Mouse (Mus musculus): ENCODE results near the gene Wdr54. TPM values are rescaled to one million over a fixed set of nuclear protein-coding genes. Genes with fewer than 3 reads are reported as not detected.
"Not testable (repeated sequence)": the region's sequence is repeated elsewhere in the genome, so short reads cannot be mapped to it uniquely, and the experiment has no call there.

Gene Wdr54
- total RNA-seq, 2 experiments from 2014 or later, result 28.0 to 29.4 TPM

DNA sequence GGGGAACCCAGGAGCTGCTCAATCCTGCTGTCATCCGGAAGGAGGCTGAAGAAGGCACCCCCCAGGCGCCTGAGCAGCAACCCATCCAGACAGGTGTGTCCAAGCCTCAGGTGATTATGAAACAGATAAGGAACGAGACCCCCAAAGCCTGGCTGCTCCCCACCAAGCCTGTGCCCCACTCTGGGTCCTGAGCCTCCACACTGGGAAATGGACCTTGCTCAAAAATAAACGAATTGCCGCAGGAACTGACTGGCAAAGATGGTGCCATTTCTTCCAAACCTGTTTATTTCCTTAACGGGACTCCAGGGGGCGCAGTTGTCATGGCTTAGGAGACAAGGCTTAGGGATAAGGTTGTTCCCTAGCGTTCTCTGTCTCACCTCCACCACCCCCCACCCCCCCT, 6.5 kb upstream of the Wdr54 start:
- intact Hi-C loops (cut with DNase I), result loop anchor here (5.0 kb wide), 1 partner anchor 40 kb away; the partner anchor contains the start of gene Wbp1

DNA sequence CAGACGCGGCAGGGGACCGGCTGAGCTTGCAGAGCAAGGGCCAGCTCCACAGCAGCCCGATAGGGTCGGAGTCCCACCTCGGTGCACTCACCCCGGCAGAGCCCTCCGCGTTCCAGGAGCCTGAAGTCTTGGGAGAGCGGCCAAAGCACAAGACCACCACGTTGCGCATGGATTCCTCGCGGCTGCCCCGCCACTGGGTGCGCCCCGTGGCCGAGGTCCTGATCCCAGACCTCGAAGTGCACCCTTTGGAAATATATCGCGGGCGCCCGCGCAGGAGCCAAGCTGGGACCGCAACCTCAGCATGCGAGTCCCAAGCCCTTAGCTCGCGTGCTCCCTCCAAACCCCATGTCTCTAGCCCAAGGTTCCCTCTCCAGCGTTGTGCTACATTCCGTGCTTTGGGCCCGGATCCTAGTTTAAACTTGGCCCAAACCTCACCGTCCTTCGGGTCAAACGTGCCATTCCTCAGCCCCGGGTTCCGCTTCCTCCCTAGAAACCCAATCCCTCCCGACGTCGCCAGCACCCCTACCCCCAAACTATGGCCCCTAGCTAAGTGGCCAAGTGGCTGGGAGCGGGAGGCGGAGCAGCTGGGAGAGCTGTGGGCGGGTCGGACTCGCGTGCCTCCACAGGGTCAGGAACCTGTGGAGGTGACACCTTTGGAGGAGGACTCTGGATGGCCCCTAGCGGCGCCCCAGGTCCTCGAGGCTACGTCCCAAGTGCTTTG, 5.9 kb upstream of the Wdr54 start:
- DNase-seq (ENCODE audit: extremely low spot score in 1 of 2, low spot score in 2 of 2), result peak in 1 of 2 experiments; percentile 49
- intact Hi-C loops (cut with DNase I), result loop anchor here (5.0 kb wide), 1 partner anchor 40 kb away; the partner anchor contains the start of gene Wbp1

More for the DNA sequence above, 6.5 kb upstream of the Wdr54 start:
- DNase-seq (ENCODE audit: extremely low spot score in 1 of 2, low spot score in 2 of 2), result peak in 1 of 2 experiments; percentile 59

DNA sequence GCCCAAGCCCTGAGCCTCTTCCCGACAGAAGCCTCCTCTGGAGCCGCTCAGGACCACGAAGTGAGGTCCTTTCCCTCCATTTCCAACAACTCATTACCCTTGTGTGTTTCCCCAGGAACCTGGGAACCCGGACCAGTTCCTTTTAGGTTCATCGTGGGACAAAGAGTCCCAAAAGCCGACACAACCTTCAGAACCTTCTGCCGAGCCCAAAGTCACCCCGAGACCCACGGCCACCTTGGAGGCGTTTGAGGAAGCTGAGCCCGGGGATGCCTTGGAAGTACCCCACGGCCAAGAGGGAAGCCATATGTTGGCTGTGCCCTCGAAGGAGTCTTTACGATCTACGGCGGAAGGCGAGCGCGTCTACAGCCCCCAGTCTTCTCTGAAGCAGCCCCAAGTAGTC, 5.2 kb upstream of the Wdr54 start:
- no peak for DNase-seq (ENCODE audit: extremely low spot score in 1 of 2, low spot score in 2 of 2)
- intact Hi-C loops (cut with DNase I), result loop anchor here (5.0 kb wide), 1 partner anchor 39 kb away; the partner anchor contains the start of gene Wbp1

GRCm38 (mm10) chr6:83159456-83159855, 3.3 kb upstream of the Wdr54 start:
- intact Hi-C loops (cut with DNase I); DNase-seq (ENCODE audit: extremely low spot score in 1 of 2, low spot score in 2 of 2): not testable (repeated sequence)

- intact Hi-C loops (cut with DNase I), result no loop called here
Observed at GRCm38 (mm10) chr6:83155552-83156238, 502 bp downstream of the Wdr54 start.

GRCm38 (mm10) chr6:83153485-83153884, 2.7 kb downstream of the Wdr54 start:
- no peak for DNase-seq (ENCODE audit: extremely low spot score in 1 of 2, low spot score in 2 of 2)
- intact Hi-C loops (cut with DNase I), result no loop called here

More at GRCm38 (mm10) chr6:83155552-83156238, 502 bp downstream of the Wdr54 start:
- peak in 1 of 2 experiments; percentile 76 for DNase-seq (ENCODE audit: extremely low spot score in 1 of 2, low spot score in 2 of 2)

DNA sequence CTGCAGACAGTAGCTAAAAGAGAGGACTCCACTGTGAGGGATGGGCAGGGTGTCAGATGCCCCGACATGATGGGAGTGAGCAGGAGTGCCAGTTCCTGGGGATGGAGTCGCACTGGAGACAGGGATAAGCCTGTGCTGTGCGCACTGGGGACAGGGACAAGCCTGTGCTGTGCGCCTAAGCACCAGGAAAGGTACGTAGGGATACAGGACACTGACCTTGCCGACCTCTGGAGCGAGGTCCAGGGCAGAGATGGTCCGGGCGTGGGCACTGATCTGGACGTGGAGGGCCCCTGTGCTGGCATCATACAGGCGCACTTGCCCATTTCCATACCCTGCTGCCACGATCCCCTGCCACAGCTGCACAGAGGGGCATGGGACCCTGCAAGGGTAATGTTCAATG, 3.2 kb downstream of the Wdr54 start:
- intact Hi-C loops (cut with DNase I), result no loop called here
- DNase-seq (ENCODE audit: extremely low spot score in 1 of 2, low spot score in 2 of 2), result no peak

GRCm38 (mm10) chr6:83151721-83152120, 4.5 kb downstream of the Wdr54 start:
- intact Hi-C loops (cut with DNase I), result no loop called here
- DNase-seq (ENCODE audit: extremely low spot score in 1 of 2, low spot score in 2 of 2), result no peak

- DNase-seq (ENCODE audit: extremely low spot score in 1 of 2, low spot score in 2 of 2), result no peak
- intact Hi-C loops (cut with DNase I), result no loop called here
Observed at GRCm38 (mm10) chr6:83147280-83147679, 8.9 kb downstream of the Wdr54 start.

- no peak for DNase-seq (ENCODE audit: extremely low spot score in 1 of 2, low spot score in 2 of 2)
- intact Hi-C loops (cut with DNase I), result no loop called here
Observed at GRCm38 (mm10) chr6:83145805-83146204, 10.4 kb downstream of the Wdr54 start.

GRCm38 (mm10) chr6:83145209-83145608, 11.0 kb downstream of the Wdr54 start:
- no peak for DNase-seq (ENCODE audit: extremely low spot score in 1 of 2, low spot score in 2 of 2)

GRCm38 (mm10) chr6:83142886-83143285, 13.3 kb downstream of the Wdr54 start:
- intact Hi-C loops (cut with DNase I), result no loop called here

More at GRCm38 (mm10) chr6:83145209-83145608, 11.0 kb downstream of the Wdr54 start:
- intact Hi-C loops (cut with DNase I), result no loop called here

DNA sequence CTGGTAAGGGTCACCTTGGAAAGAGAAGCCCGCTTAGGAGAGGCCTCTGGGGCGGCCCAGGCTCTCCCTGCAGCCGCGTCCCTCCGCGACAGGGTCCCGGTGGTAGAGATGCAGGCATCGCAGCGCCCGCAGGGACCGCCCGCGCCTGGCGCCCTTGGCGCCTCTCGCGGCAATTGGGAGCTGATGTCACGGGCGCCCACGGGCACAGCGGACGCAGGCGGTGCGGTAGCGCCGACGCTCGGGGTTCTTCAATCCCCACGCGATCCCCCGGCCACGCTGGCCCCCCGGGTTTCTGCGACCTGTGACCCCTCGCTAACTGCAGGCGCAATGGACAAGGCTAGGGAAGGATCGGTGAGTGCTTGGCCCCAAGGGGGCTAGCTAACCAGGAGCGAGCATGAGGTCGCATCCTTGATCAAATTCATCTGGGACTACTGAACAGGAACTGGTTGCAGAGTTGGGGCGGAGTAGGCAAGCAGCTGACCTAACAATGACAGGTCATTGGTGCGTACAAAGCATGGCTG, 13.9 kb downstream of the Wdr54 start:
- intact Hi-C loops (cut with DNase I), result no loop called here
- peak in 1 of 2 experiments; percentile 80 for DNase-seq (ENCODE audit: extremely low spot score in 1 of 2, low spot score in 2 of 2)

More at GRCm38 (mm10) chr6:83142886-83143285, 13.3 kb downstream of the Wdr54 start:
- DNase-seq (ENCODE audit: extremely low spot score in 1 of 2, low spot score in 2 of 2), result peak in 1 of 2 experiments; percentile 20

- peak in 1 of 2 experiments; percentile 69 for DNase-seq (ENCODE audit: extremely low spot score in 1 of 2, low spot score in 2 of 2)
- intact Hi-C loops (cut with DNase I), result no loop called here
Observed at GRCm38 (mm10) chr6:83141636-83142035, 14.6 kb downstream of the Wdr54 start.

- intact Hi-C loops (cut with DNase I), result no loop called here
- peak in 1 of 2 experiments; percentile 21 for DNase-seq (ENCODE audit: extremely low spot score in 1 of 2, low spot score in 2 of 2)
Observed at GRCm38 (mm10) chr6:83140044-83140443, 16.2 kb downstream of the Wdr54 start.

GRCm38 (mm10) chr6:83138056-83138455, 18.1 kb downstream of the Wdr54 start:
- DNase-seq (ENCODE audit: extremely low spot score in 1 of 2, low spot score in 2 of 2), result peak in 1 of 2 experiments; percentile 66
- intact Hi-C loops (cut with DNase I), result no loop called here

GRCm38 (mm10) chr6:83137576-83137950, 18.6 kb downstream of the Wdr54 start:
- peak in 1 of 2 experiments; percentile 94 for DNase-seq (ENCODE audit: extremely low spot score in 1 of 2, low spot score in 2 of 2)

DNA sequence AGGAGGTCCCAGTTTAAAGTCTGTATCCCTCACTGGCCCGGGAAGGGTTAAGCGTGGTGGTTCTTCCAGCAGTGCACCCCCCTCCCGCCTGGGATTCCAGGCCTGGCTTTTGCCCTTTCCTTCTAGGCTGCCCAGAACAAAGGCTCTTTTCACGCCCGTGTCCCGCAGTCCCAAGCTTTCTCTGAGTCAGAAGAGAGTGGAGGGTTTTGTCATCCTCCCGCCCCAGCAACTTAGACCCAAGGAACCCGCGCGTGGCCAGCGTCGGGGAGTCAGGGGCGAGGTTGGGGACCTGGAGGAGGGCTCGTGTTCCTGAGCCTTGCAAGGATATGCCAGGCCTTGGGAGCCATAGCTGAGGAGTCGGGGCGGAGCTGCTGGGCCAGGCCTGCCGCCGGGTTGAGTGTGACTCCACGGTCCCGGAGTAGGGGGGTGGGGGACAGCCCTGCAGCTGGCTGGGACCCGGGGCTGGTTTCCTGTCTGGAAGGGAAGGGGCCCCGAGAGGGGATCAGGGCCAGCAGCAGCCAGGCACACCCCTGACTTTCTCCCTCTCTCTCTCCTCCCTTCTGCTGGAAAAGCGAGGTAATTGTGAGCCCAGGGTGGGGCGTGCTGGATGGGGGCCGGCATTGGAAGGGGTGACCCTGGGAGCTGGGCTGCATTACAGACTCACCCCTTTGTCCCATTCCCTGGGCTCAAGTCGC, 19.2 kb downstream of the Wdr54 start:
- intact Hi-C loops (cut with DNase I), result no loop called here
- peak in 1 of 2 experiments; percentile 80 for DNase-seq (ENCODE audit: extremely low spot score in 1 of 2, low spot score in 2 of 2)

More at GRCm38 (mm10) chr6:83137576-83137950, 18.6 kb downstream of the Wdr54 start:
- intact Hi-C loops (cut with DNase I), result no loop called here
